Mouse (Mus musculus): ENCODE measurements at regions not wholly inside any gene's neighbourhood (a gene's known extent, or its start where the extent isn't known, plus 50 kb on each side); places are given as distances from the start of the nearest gene placed in this dataset.

DNA sequence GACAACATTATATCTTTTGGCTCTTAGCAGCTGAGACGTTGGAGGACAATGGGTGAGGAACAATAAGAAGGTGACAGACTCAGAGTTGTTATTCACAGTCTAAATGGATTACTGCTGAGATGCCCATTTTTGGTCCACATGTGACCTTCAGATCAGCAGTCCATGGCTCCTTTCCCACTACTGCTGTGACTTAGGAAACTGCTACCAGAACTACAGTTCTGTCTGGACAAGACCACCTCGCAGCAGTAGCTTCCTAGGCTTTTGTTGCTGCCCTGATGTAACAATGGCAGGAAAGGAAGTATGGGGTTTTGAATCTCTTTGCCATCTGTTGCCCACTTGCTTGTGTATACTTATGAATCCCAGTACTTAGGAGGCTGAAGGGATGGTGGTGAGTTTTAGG is 135.6 kb upstream of the Pls3 start:
- peak; percentile 3 for DNase-seq (ENCODE audit: low read depth, low spot score)

DNA sequence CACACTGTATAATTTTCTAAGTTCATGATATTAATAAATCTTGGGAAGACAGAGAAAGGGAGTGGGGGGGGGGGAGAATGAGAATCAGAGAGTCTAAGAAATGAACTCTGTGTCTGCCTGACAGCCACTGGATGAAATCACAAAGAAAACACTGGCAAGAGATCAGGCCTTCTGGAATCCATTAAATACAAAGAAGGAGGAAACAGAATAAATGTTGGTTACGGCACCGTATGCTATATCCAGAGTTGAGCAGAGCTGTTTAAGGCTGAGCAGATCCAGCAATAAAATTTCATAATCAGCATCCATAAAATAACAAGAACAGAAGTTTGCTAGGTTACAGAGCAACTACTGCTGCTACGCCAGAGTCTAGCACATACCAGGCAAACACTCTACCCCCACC is 103.6 kb upstream of the Pls3 start:
- no peak for DNase-seq (ENCODE audit: low read depth, low spot score)

DNA sequence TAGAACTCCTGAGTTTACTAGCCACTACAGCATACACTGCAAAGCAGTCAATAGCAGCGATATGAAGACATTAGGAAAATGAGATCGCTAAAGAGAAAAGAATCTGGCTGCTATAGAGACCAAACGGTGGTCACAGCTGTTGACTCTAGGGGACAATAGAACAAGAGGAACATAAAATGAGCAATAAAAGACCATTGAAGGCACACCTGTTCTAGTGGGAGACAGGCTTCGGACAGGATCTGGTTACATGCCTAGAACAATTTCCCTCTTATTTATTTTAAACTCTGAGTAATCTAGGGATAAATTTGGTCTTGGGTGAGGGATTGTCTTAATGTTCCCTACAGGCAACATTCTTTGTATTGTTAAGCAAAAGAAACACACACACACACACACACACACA is 99.7 kb upstream of the Pls3 start:
- DNase-seq (ENCODE audit: low read depth, low spot score), result no peak

DNA sequence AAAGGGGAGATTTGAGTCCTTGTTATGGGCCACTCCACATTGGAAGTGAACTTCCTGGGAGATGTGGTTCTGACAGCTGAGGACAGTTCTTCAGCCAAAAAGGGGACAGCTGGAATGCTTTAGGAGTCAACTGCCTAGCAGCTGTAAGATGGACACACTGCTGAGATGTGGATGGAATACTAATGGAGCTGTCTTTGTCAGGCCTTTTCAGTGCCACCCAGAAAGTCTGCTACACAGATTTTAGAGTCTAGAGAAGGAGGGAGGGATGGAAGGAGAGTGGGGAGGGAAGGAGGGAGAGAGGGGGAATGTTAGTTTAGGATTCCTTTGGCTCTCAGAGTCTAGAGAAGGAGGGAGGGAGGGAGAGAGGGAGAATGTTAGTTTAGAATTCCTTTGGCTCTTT is 74.7 kb upstream of the Pls3 start:
- no peak for DNase-seq (ENCODE audit: low read depth, low spot score)

DNA sequence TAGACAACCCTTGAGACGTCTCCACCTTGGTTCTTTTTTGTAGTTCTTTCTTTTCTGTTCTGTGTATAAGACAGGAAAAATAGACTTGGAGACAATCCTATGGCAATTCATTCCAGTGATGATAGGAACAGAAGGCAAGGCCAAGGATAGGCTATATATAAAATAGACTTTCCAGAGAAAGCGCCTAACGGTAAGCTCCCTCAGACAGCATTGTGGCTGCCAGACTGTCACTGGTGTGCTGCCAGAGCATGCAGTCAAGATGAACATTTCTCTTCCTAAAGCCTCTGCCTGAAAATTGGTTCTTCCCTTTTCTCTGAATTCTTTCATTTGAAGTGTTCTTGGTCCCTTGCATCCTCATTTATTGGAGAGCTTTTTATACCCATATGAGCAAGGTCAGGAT is 53.9 kb upstream of the Pls3 start:
- DNase-seq (ENCODE audit: low read depth, low spot score), result no peak
